Comparison of ENCODE assay signal across 10 mouse cellular contexts in genomic region chr11:98965416-98966077, GRCm38 (mm10). TPM values are rescaled to one million over a fixed set of nuclear protein-coding genes. Genes with fewer than 3 reads are reported as not detected.
A peak's percentile ranks its signal among the peaks of the same experiment; 100 is the strongest.
DNase-seq lines count a peak whose midpoint lies in the region; ATAC-seq and TF ChIP-seq lines count a peak whose summit lies in the region.
"Had no signal": no experiment of that assay in that cellular context is flagged by ENCODE, and none has a peak within 500 bp of the region (broad histone marks: within the 10 kb centered on the region; RNA-seq: fewer than 3 reads in every experiment).

No protein-coding gene starts in this region.

- DNase-seq in heart, adult 18-20 months = no peak
- DNase-seq in lung, postnatal 4 days = peak; percentile 24 to 55
- DNase-seq in urinary bladder, postnatal 10 days (ENCODE audit: low spot score) = no peak
- no peak for DNase-seq in adrenal gland, adult 8-10 months
- no peak for DNase-seq in adrenal gland, adult 2 months

- peak overlapping the region; percentile 88 for H3K9ac ChIP-seq in heart, embryonic 12.5 days
- peak overlapping the region; percentile 27 for H3K9ac ChIP-seq in ES-Bruce4 (ENCODE audit: low read depth, poor library complexity, severe bottlenecking)
- H3K9ac ChIP-seq in forebrain, embryonic 15.5 days (replicated peaks) = 0 out of 2 replicates have a peak overlapping the region, but pooled peaks have one; percentile 27

- WGBS in heart, embryonic 12.5 days = 14% methylated on average over 11 of the region's 11 CpGs
- WGBS in forebrain, embryonic 15.5 days = 6% methylated on average over 11 of the region's 11 CpGs

- no peak for TF ChIP-seq CTCF in ES-Bruce4 (IDR thresholded peaks at IDR 0.05; ENCODE audit: low read depth, low read length)

- no peaks in the 10 kb centered on the region for H3K9me3 ChIP-seq in heart, embryonic 12.5 days (replicated peaks)
- no peaks in the 10 kb centered on the region for H3K9me3 ChIP-seq in ES-Bruce4 (replicated peaks; ENCODE audit: control insufficient read depth, insufficient read depth, low read length, poor library complexity, severe bottlenecking)
- H3K9me3 ChIP-seq in forebrain, embryonic 15.5 days = no peaks in the 10 kb centered on the region

- TF ChIP-seq EP300 in ES-Bruce4 (IDR thresholded peaks at IDR 0.05; ENCODE audit: insufficient read depth, low read depth, low read length) = peak; percentile 85

- H3K4me3 ChIP-seq in heart, embryonic 12.5 days = peak overlapping the region; percentile 77
- H3K4me3 ChIP-seq in ES-Bruce4 (ENCODE audit: low read depth, low read length) = peak overlapping the region; percentile 45
- no peak overlapping the region for H3K4me3 ChIP-seq in forebrain, embryonic 15.5 days

- TF ChIP-seq POLR2A in ES-Bruce4 (IDR thresholded peaks at IDR 0.05; ENCODE audit: insufficient read depth, low read length) = no peak

- H3K4me1 ChIP-seq in heart, embryonic 12.5 days (replicated peaks) = peaks cover 98% of the 10 kb centered on the region
- peaks cover 13% of the 10 kb centered on the region for H3K4me1 ChIP-seq in ES-Bruce4 (ENCODE audit: control insufficient read depth, insufficient read depth, low read length)
- H3K4me1 ChIP-seq in forebrain, embryonic 15.5 days = peaks cover 98% of the 10 kb centered on the region

- H3K36me3 ChIP-seq in heart, embryonic 12.5 days = peaks cover 42% of the 10 kb centered on the region
- H3K36me3 ChIP-seq in ES-Bruce4 (ENCODE audit: control insufficient read depth, insufficient read depth, low read length, poor library complexity, severe bottlenecking) = peaks cover 22% of the 10 kb centered on the region
- no peaks in the 10 kb centered on the region for H3K36me3 ChIP-seq in forebrain, embryonic 15.5 days

- peak overlapping the region; percentile 87; the same call in 1 of the 2 replicates for H3K27ac ChIP-seq in heart, embryonic 12.5 days (ENCODE audit: poor library complexity, severe bottlenecking)
- H3K27ac ChIP-seq in ES-Bruce4 (ENCODE audit: insufficient read depth, low read length) = peak overlapping the region; percentile 71
- H3K27ac ChIP-seq in forebrain, embryonic 15.5 days (replicated peaks) = no peak overlapping the region

- no peak for ATAC-seq in heart, embryonic 12.5 days (ENCODE audit: insufficient number of reproducible peaks, low FRiP score)
- ATAC-seq in forebrain, embryonic 15.5 days (replicated peaks) = no peak

- H3K27me3 ChIP-seq in heart, embryonic 12.5 days (replicated peaks) = no peaks in the 10 kb centered on the region
- H3K27me3 ChIP-seq in ES-Bruce4 (ENCODE audit: control insufficient read depth, insufficient read depth, low read length, poor library complexity, severe bottlenecking) = no peaks in the 10 kb centered on the region
- H3K27me3 ChIP-seq in forebrain, embryonic 15.5 days = peaks cover 12% of the 10 kb centered on the region; the same call in 1 of the 2 replicates

- peak overlapping the region; percentile 100 for H3K4me2 ChIP-seq in heart, embryonic 12.5 days
- H3K4me2 ChIP-seq in forebrain, embryonic 15.5 days (replicated peaks) = peak overlapping the region; percentile 98

RNA-seq across cellular contexts. Expression of gene Gjd3, which starts 17.3 kb away (rescaled TPM):
- 3.5 and 3.9 TPM in 2 replicates for polyA plus RNA-seq in heart, embryonic 12.5 days (2016; fragmentation: Nextera tagmentation; extraction: Ambion mirVana)
- under 1 TPM; 0.36 to 0.45 TPM for total RNA-seq in heart, adult 18-20 months (2021)
- not detected in 2 replicates for polyA plus RNA-seq in ES-Bruce4 (2011; ENCODE audit: insufficient read depth, insufficient read length, low read depth, missing spikeins)
- polyA plus RNA-seq in forebrain, embryonic 15.5 days (2015; fragmentation: Nextera tagmentation; extraction: Ambion mirVana) = 0.62 and 0.84 TPM in 2 replicates
- not detected for total RNA-seq in adrenal gland, adult 8-10 months (2022)
- not detected for total RNA-seq in adrenal gland, adult 2 months (2021)
- polyA plus RNA-seq in adrenal gland, adult 2 months (2012; rRNA removed) = 1.1 and 1.2 TPM in 2 replicates
- total RNA-seq: common myeloid progenitor, adult 5-6 weeks; megakaryocyte, adult 5-6 weeks had no signal

RNA-seq across cellular contexts. Expression of gene Rara, which starts 37.9 kb away (rescaled TPM):
- 33.8 and 35.1 TPM in 2 replicates for polyA plus RNA-seq in heart, embryonic 12.5 days (2016; fragmentation: Nextera tagmentation; extraction: Ambion mirVana)
- 10 to 100 TPM in 1 of 2 experiments, 1 to 10 TPM in 1; 8.7 to 10.1 TPM for total RNA-seq in heart, adult 18-20 months (2021)
- 23.7 and 26.3 TPM in 2 replicates for polyA plus RNA-seq in ES-Bruce4 (2011; ENCODE audit: insufficient read depth, insufficient read length, low read depth, missing spikeins)
- polyA plus RNA-seq in forebrain, embryonic 15.5 days (2015; fragmentation: Nextera tagmentation; extraction: Ambion mirVana) = 9.2 and 9.9 TPM in 2 replicates
- total RNA-seq in adrenal gland, adult 8-10 months (2022) = 10 to 100 TPM; 21.3 to 36.8 (median 30.8) TPM
- 10 to 100 TPM; 17.0 to 30.8 TPM for total RNA-seq in adrenal gland, adult 2 months (2021)
- polyA plus RNA-seq in adrenal gland, adult 2 months (2012; rRNA removed) = 43.7 and 44.9 TPM in 2 replicates

RNA-seq across cellular contexts. Expression of gene Cdc6, which starts 57.9 kb away (rescaled TPM):
- polyA plus RNA-seq in heart, embryonic 12.5 days (2016; fragmentation: Nextera tagmentation; extraction: Ambion mirVana) = 27.0 and 27.7 TPM in 2 replicates
- under 1 TPM; 0.40 to 0.41 TPM for total RNA-seq in heart, adult 18-20 months (2021)
- polyA plus RNA-seq in ES-Bruce4 (2011; ENCODE audit: insufficient read depth, insufficient read length, low read depth, missing spikeins) = 54.3 and 55.8 TPM in 2 replicates
- polyA plus RNA-seq in forebrain, embryonic 15.5 days (2015; fragmentation: Nextera tagmentation; extraction: Ambion mirVana) = 11.2 and 12.1 TPM in 2 replicates
- total RNA-seq in adrenal gland, adult 8-10 months (2022) = under 1 TPM; 0.20 to 0.95 (median 0.72) TPM
- under 1 TPM; 0.48 to 0.86 TPM for total RNA-seq in adrenal gland, adult 2 months (2021)
- 0.07 and 0.08 TPM in 2 replicates for polyA plus RNA-seq in adrenal gland, adult 2 months (2012; rRNA removed)

RNA-seq across cellular contexts. Expression of gene Top2a, which starts 58.4 kb away (rescaled TPM):
- polyA plus RNA-seq in heart, embryonic 12.5 days (2016; fragmentation: Nextera tagmentation; extraction: Ambion mirVana) = 196 and 201 TPM in 2 replicates
- 1 to 10 TPM; 1.5 to 1.8 TPM for total RNA-seq in heart, adult 18-20 months (2021)
- polyA plus RNA-seq in ES-Bruce4 (2011; ENCODE audit: insufficient read depth, insufficient read length, low read depth, missing spikeins) = 631 and 674 TPM in 2 replicates
- polyA plus RNA-seq in forebrain, embryonic 15.5 days (2015; fragmentation: Nextera tagmentation; extraction: Ambion mirVana) = 126 and 141 TPM in 2 replicates
- 1 to 10 TPM; 3.1 to 8.3 (median 6.1) TPM for total RNA-seq in adrenal gland, adult 8-10 months (2022)
- total RNA-seq in adrenal gland, adult 2 months (2021) = 1 to 10 TPM; 4.1 to 8.1 TPM
- polyA plus RNA-seq in adrenal gland, adult 2 months (2012; rRNA removed) = 0.28 and 0.29 TPM in 2 replicates

Comparison
In these comparisons a context has a peak if more than half of its experiments do, and no peak if none do; other contexts are left out.
1. H3K9ac ChIP-seq: peak in every context shown above with its lines; median percentile 88 in heart, embryonic 12.5 days; 27 in ES-Bruce4; 27 in forebrain, embryonic 15.5 days.
2. DNase-seq: peak in lung, postnatal 4 days (2 of 2); none in heart, adult 18-20 months (0 of 2), urinary bladder, postnatal 10 days (single experiment), adrenal gland, adult 8-10 months (single experiment) and adrenal gland, adult 2 months (single experiment).
3. RNA of gene Cdc6, which starts 57.9 kb away (polyA plus RNA-seq): 54.3 to 55.8 TPM in ES-Bruce4, 27.0 to 27.7 TPM in heart, embryonic 12.5 days and 11.2 to 12.1 TPM in forebrain, embryonic 15.5 days; 0.07 to 0.08 TPM in adrenal gland, adult 2 months; every median in the first group is over 10 times any median in the second.